Mouse (Mus musculus) ovary, postnatal 36 days (tissue): ENCODE results near the gene Stpg1.
A peak's percentile ranks its signal among the peaks of the same experiment; 100 is the strongest.

Experiments used
- DNase-seq: peaks from one replicate; pipeline ENCODE4 v3.0.0; 2022; ENCODE audit warnings: low spot score, mixed read lengths

The Stpg1 gene

GRCm38 (mm10) chr4:135513865-135514264 lies 19.3 kb downstream of the Stpg1 start:
- DNase-seq, result no peak

GRCm38 (mm10) chr4:135514925-135515324 lies 20.3 kb downstream of the Stpg1 start:
- no peak for DNase-seq

- peak; percentile 52 for DNase-seq
These were observed 22.0 kb downstream of the Stpg1 start for GRCm38 (mm10) chr4:135516351-135517316.

- DNase-seq, result no peak
These were observed 23.5 kb downstream of the Stpg1 start for GRCm38 (mm10) chr4:135518135-135518534.

DNA sequence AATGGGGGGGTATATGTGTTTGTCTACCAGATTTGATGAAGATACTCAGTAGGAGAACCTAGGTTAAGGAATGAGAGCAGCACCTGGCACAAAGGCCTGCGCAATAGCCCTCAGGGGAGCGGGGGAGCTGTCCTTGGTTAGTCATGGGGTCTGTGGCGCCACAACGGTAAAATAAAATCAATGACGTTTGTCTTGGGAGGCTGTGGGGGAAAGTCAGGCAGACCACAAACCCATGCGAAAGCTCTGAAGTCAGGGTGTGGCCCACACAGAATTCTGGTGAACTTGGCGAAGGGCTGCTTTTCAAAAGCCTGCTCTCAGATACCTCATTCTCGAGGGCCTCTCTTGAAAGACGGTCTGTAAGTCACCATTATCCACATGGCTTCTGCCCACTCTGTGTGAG lies 25.8 kb downstream of the Stpg1 start:
- DNase-seq, result no peak

DNA sequence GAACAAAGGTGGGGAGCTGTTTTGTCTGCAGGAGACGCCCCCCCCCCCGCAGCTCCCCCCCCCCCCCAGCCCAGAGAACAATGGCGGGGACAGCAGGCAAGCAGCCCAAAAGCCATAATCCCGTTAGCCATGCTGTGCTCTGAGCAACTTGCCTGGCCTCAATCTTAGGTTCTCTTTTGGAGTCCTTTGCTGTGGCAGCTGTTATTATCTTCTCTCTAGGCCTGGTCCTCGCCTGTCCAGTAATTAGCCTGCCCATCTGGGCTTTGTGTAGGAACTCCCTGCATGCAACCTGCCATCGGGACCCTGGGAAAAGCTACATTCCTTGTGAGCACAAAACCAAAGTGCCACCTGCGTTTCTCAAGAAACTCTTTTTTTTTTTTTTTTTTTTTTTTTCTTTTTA lies 29.3 kb downstream of the Stpg1 start:
- no peak for DNase-seq

GRCm38 (mm10) chr4:135525057-135525456 lies 30.5 kb downstream of the Stpg1 start:
- no peak for DNase-seq

GRCm38 (mm10) chr4:135526039-135526710 lies 31.6 kb downstream of the Stpg1 start:
- no peak for DNase-seq

- no peak for DNase-seq
These were observed 35.7 kb downstream of the Stpg1 start for GRCm38 (mm10) chr4:135530270-135530669.

GRCm38 (mm10) chr4:135531236-135531635 lies 36.6 kb downstream of the Stpg1 start:
- no peak for DNase-seq

GRCm38 (mm10) chr4:135531771-135532613 lies 37.4 kb downstream of the Stpg1 start:
- DNase-seq, result no peak

GRCm38 (mm10) chr4:135533001-135533400 lies 38.4 kb downstream of the Stpg1 start:
- DNase-seq, result no peak

GRCm38 (mm10) chr4:135535021-135535420 lies 40.4 kb downstream of the Stpg1 start:
- no peak for DNase-seq

DNA sequence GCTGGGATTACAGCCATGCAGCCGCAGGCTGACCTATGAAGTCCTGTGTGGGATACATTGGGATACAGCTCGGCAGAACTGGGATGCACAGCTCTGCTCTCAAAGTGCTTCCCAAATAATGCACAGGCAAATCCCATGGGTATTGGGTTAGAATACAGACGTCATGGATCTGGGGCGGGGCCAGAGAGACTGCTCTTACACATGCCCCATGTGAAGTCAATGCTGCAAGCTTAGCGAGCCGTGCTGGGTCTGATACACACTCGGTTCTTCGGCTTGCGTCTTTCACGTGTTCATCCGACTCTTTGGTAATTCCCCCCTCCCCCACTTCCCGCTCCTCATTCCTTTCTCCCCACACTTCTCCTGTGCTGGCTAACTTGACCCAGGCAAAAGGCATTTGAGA lies 44.5 kb downstream of the Stpg1 start:
- no peak for DNase-seq

DNA sequence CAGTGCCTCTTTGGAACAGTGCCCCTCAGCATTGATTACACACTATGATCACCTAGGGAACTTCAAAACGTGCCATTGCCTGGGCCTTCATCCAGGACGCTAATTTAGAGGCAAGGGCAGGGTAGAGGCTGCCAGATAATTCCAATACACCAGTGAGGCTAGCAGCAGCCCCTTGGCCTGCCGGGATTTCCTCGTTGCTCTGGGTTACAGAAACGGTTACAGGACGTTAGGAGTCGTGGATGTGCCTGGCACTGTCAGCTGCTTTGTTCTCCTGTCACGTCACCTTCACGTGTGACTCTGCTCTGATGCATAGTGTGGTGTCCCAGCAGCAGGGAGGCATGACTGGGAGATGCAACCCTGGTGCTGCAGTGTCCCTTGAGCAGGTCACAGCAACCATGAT lies 45.5 kb downstream of the Stpg1 start:
- no peak for DNase-seq

DNA sequence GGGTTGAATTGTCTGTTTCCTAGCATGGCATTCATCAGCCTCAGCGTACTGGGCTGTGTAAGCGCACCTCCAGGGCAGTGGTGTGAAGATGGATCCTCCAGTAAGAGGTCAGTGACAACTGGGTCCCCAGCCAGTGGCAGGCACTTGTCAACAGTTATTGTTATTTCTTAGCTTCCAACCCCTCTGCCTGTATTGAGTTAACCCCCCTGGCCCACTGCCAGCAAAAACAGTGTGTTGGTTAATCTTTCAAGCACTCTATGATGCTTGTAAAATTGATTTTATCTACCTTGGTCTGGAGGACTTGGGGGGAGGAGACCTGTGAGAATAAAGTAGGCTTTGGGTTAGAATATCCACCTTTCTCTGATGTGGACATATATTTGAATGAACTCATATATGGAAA lies 49.7 kb downstream of the Stpg1 start:
- no peak for DNase-seq

DNA sequence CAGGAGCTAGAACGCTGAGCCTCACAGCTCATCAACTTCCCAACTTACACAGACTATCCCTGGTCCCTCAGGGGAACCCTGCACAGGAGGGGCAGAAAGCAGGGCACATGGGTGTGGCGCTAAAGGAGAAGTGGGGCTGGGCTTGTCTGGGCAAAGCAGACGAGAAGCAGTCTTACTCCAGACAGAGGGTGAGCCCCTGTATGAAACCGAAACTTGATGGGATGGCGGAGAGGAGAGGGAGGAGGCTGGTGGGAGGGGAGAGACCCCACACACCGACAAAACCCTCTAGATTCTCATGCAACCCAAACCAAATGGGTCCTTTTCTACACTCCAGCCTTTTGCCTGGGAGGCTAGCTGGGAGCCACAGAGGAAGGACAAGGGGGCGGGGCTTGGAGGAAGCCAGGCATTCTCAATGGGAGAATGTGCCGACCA lies 50.5 kb downstream of the Stpg1 start:
- DNase-seq, result no peak

DNA sequence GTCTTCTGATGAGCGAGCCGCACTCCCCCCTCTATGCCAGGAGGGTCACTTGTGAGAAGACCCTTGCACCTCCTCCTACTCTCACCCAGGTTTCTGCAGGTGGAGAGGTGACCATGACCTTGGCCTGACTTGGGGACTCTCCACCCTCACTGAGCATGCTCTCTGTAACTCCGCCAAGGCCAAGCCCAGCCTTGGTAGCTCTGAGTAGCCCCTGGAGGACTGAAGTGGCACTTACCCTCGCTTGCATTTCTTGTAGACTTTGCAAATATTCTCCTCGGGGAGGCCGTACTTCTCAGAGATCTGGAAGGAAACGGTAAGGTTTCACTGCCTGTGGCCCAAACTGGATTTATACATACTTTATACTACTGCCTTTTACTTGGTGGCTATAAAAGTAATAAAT lies 51.4 kb downstream of the Stpg1 start:
- no peak for DNase-seq

GRCm38 (mm10) chr4:135546793-135547192 lies 52.2 kb downstream of the Stpg1 start:
- DNase-seq, result no peak

GRCm38 (mm10) chr4:135547551-135547950 lies 53.0 kb downstream of the Stpg1 start:
- no peak for DNase-seq

DNA sequence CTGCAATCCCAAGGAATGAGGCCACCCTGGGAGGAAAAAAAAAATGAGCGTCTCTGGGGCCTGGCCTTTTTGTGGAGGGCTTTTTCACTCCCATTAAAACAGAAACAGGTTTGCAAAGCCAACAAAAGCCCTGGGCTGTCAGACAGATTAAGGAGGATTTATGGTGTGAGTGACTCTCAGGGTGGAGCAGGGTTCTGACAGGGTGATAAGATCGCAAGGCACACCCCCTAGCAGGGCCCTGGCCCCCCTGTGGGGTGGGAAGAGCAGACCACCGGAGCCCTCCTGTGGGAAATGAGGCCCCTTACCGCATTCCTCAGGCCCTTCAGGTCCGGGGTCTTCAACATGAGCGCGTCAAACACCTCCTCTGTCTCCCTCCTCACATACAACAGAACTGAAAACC lies 53.5 kb downstream of the Stpg1 start:
- DNase-seq, result no peak

- no peak for DNase-seq
These were observed 54.0 kb downstream of the Stpg1 start for GRCm38 (mm10) chr4:135548521-135549077.
